Comparison of ENCODE assay signal across 8 mouse cellular contexts in genomic region chr15:102278726-102279091, GRCm38 (mm10). TPM values are rescaled to one million over a fixed set of nuclear protein-coding genes. Genes with fewer than 3 reads are reported as not detected.
DNase-seq lines count a peak whose midpoint lies in the region; ATAC-seq and TF ChIP-seq lines count a peak whose summit lies in the region.

No protein-coding gene starts in this region.

- no peak for TF ChIP-seq CTCF in bone marrow, adult 2 months (IDR thresholded peaks at IDR 0.05; ENCODE audit: control insufficient read depth, insufficient read depth, low read length)

- WGBS in kidney, embryonic 15.5 days, result 31% methylated on average over 7 of the region's 7 CpGs
- WGBS in bone marrow, adult 2 months, result 34% methylated on average over 7 of the region's 7 CpGs
- 32% methylated on average over 7 of the region's 7 CpGs for WGBS in hindbrain, embryonic 12.5 days
- WGBS in midbrain, embryonic 13.5 days, result 36% methylated on average over 7 of the region's 7 CpGs

- peak overlapping the region; percentile 95 for H3K27ac ChIP-seq in kidney, embryonic 15.5 days
- peak overlapping the region; percentile 66 for H3K27ac ChIP-seq in bone marrow, adult 2 months (ENCODE audit: control insufficient read depth, insufficient read depth, low read depth, low read length, poor library complexity)
- peak overlapping the region; percentile 80 for H3K27ac ChIP-seq in hindbrain, embryonic 12.5 days
- peak overlapping the region; percentile 86 for H3K27ac ChIP-seq in midbrain, embryonic 13.5 days

- H3K27me3 ChIP-seq in kidney, embryonic 15.5 days, result no peaks in the 10 kb centered on the region
- H3K27me3 ChIP-seq in hindbrain, embryonic 12.5 days, result no peaks in the 10 kb centered on the region
- no peaks in the 10 kb centered on the region for H3K27me3 ChIP-seq in midbrain, embryonic 13.5 days

- peaks cover 28% of the 10 kb centered on the region for H3K36me3 ChIP-seq in kidney, embryonic 15.5 days
- H3K36me3 ChIP-seq in hindbrain, embryonic 12.5 days, result peaks cover 23% of the 10 kb centered on the region
- peaks cover 23% of the 10 kb centered on the region for H3K36me3 ChIP-seq in midbrain, embryonic 13.5 days

- TF ChIP-seq POLR2A in bone marrow, adult 2 months (IDR thresholded peaks at IDR 0.05; ENCODE audit: borderline replicate concordance, control insufficient read depth, low read depth, low read length), result no peak

- H3K4me2 ChIP-seq in kidney, embryonic 15.5 days, result peak overlapping the region; percentile 87
- peak overlapping the region; percentile 89 for H3K4me2 ChIP-seq in hindbrain, embryonic 12.5 days (replicated peaks)
- H3K4me2 ChIP-seq in midbrain, embryonic 13.5 days (replicated peaks), result peak overlapping the region; percentile 97

- peak overlapping the region; percentile 97 for H3K4me3 ChIP-seq in kidney, embryonic 15.5 days (replicated peaks)
- peak overlapping the region; percentile 75 for H3K4me3 ChIP-seq in bone marrow, adult 2 months (replicated peaks; ENCODE audit: control insufficient read depth, low read depth, low read length)
- peak overlapping the region; percentile 65 for H3K4me3 ChIP-seq in hindbrain, embryonic 12.5 days
- H3K4me3 ChIP-seq in midbrain, embryonic 13.5 days (replicated peaks), result peak overlapping the region; percentile 81

- no peak for DNase-seq in kidney, adult 8-10 months
- no peak for DNase-seq in embryo, embryonic 10 days (ENCODE audit: low spot score)
- DNase-seq in layer of hippocampus, postnatal 14 days (ENCODE audit: low spot score in 2 of 2), result no peak

- no peak for ATAC-seq in kidney, embryonic 15.5 days (replicated peaks; ENCODE audit: low FRiP score)
- ATAC-seq in hindbrain, embryonic 12.5 days (ENCODE audit: low FRiP score), result peak; percentile 11; the same call in 1 of the 2 replicates
- peak; percentile 5; the same call in 1 of the 2 replicates for ATAC-seq in midbrain, embryonic 13.5 days
- ATAC-seq in inflammation-experienced regulatory T-cells, adult 6 months, result no peak

- no peaks in the 10 kb centered on the region for H3K9me3 ChIP-seq in kidney, embryonic 15.5 days (replicated peaks)
- no peaks in the 10 kb centered on the region for H3K9me3 ChIP-seq in hindbrain, embryonic 12.5 days (replicated peaks)
- no peaks in the 10 kb centered on the region for H3K9me3 ChIP-seq in midbrain, embryonic 13.5 days

- H3K9ac ChIP-seq in kidney, embryonic 15.5 days, result peak overlapping the region; percentile 81
- H3K9ac ChIP-seq in hindbrain, embryonic 12.5 days, result peak overlapping the region; percentile 63
- peak overlapping the region; percentile 75 for H3K9ac ChIP-seq in midbrain, embryonic 13.5 days (replicated peaks)

- H3K4me1 ChIP-seq in kidney, embryonic 15.5 days, result peaks cover 24% of the 10 kb centered on the region
- H3K4me1 ChIP-seq in bone marrow, adult 2 months (ENCODE audit: control insufficient read depth, insufficient read depth, low read length), result peaks cover 6% of the 10 kb centered on the region; the same call in 1 of the 2 replicates
- peaks cover 14% of the 10 kb centered on the region for H3K4me1 ChIP-seq in hindbrain, embryonic 12.5 days
- peaks cover 21% of the 10 kb centered on the region for H3K4me1 ChIP-seq in midbrain, embryonic 13.5 days (replicated peaks)

RNA-seq across cellular contexts. Expression of gene Mfsd5, which starts 0.5 kb away (rescaled TPM):
- polyA plus RNA-seq in kidney, embryonic 15.5 days (2015; fragmentation: Nextera tagmentation; extraction: Ambion mirVana), result 68.6 and 69.8 TPM in 2 replicates
- 10.5 and 13.5 TPM in 2 replicates for polyA plus RNA-seq in bone marrow, adult 2 months (2011; ENCODE audit: insufficient read depth, insufficient read length, low replicate concordance, missing spikeins)
- polyA plus RNA-seq in hindbrain, embryonic 12.5 days (2016; fragmentation: Nextera tagmentation; extraction: Ambion mirVana), result 54.2 and 54.9 TPM in 2 replicates
- polyA plus RNA-seq in midbrain, embryonic 13.5 days (2015; fragmentation: Nextera tagmentation; extraction: Ambion mirVana), result 50.8 and 53.4 TPM in 2 replicates
- 10 to 100 TPM; 30.8 to 33.1 (median 31.8) TPM for polyA plus RNA-seq in inflammation-experienced regulatory T-cells, adult 6 months (2017; shearing (Covaris generic))
- 10 to 100 TPM; 34.1 to 36.0 TPM for total RNA-seq in layer of hippocampus, postnatal 14 days (2021)

RNA-seq across cellular contexts. Expression of gene Gm9918, which starts 8.3 kb away (rescaled TPM):
- 0.44 and 0.55 TPM in 2 replicates for polyA plus RNA-seq in kidney, embryonic 15.5 days (2015; fragmentation: Nextera tagmentation; extraction: Ambion mirVana)
- polyA plus RNA-seq in bone marrow, adult 2 months (2011; ENCODE audit: insufficient read depth, insufficient read length, low replicate concordance, missing spikeins), result not detected in 2 replicates
- 0.30 and 0.49 TPM in 2 replicates for polyA plus RNA-seq in hindbrain, embryonic 12.5 days (2016; fragmentation: Nextera tagmentation; extraction: Ambion mirVana)
- 0.07 and 0.12 TPM in 2 replicates for polyA plus RNA-seq in midbrain, embryonic 13.5 days (2015; fragmentation: Nextera tagmentation; extraction: Ambion mirVana)
- not detected for polyA plus RNA-seq in inflammation-experienced regulatory T-cells, adult 6 months (2017; shearing (Covaris generic))
- total RNA-seq in layer of hippocampus, postnatal 14 days (2021), result not detected

RNA-seq across cellular contexts. Expression of gene Espl1, which starts 17.4 kb away (rescaled TPM):
- polyA plus RNA-seq in kidney, embryonic 15.5 days (2015; fragmentation: Nextera tagmentation; extraction: Ambion mirVana), result 23.5 and 31.0 TPM in 2 replicates
- polyA plus RNA-seq in bone marrow, adult 2 months (2011; ENCODE audit: insufficient read depth, insufficient read length, low replicate concordance, missing spikeins), result 22.9 and 39.8 TPM in 2 replicates
- 26.7 and 27.3 TPM in 2 replicates for polyA plus RNA-seq in hindbrain, embryonic 12.5 days (2016; fragmentation: Nextera tagmentation; extraction: Ambion mirVana)
- 11.0 and 13.3 TPM in 2 replicates for polyA plus RNA-seq in midbrain, embryonic 13.5 days (2015; fragmentation: Nextera tagmentation; extraction: Ambion mirVana)
- polyA plus RNA-seq in inflammation-experienced regulatory T-cells, adult 6 months (2017; shearing (Covaris generic)), result 10 to 100 TPM in 1 of 3 experiments, 1 to 10 TPM in 2; 1.9 to 17.9 (median 3.2) TPM
- 1 to 10 TPM; 1.6 to 1.7 TPM for total RNA-seq in layer of hippocampus, postnatal 14 days (2021)

RNA-seq across cellular contexts. Expression of gene Rarg, which starts 21.4 kb away (rescaled TPM):
- polyA plus RNA-seq in kidney, embryonic 15.5 days (2015; fragmentation: Nextera tagmentation; extraction: Ambion mirVana), result 27.9 and 30.3 TPM in 2 replicates
- polyA plus RNA-seq in bone marrow, adult 2 months (2011; ENCODE audit: insufficient read depth, insufficient read length, low replicate concordance, missing spikeins), result 17.1 and 36.3 TPM in 2 replicates
- 42.2 and 45.6 TPM in 2 replicates for polyA plus RNA-seq in hindbrain, embryonic 12.5 days (2016; fragmentation: Nextera tagmentation; extraction: Ambion mirVana)
- 2.7 and 3.4 TPM in 2 replicates for polyA plus RNA-seq in midbrain, embryonic 13.5 days (2015; fragmentation: Nextera tagmentation; extraction: Ambion mirVana)
- 10 to 100 TPM; 15.5 to 18.4 (median 18.3) TPM for polyA plus RNA-seq in inflammation-experienced regulatory T-cells, adult 6 months (2017; shearing (Covaris generic))
- total RNA-seq in layer of hippocampus, postnatal 14 days (2021), result 10 to 100 TPM in 1 of 2 experiments, 1 to 10 TPM in 1; 8.8 to 11.2 TPM

RNA-seq across cellular contexts. Expression of gene Itgb7, which starts 47.0 kb away (rescaled TPM):
- 1.4 TPM in 2 replicates for polyA plus RNA-seq in kidney, embryonic 15.5 days (2015; fragmentation: Nextera tagmentation; extraction: Ambion mirVana)
- polyA plus RNA-seq in bone marrow, adult 2 months (2011; ENCODE audit: insufficient read depth, insufficient read length, low replicate concordance, missing spikeins), result 39.1 and 140 TPM in 2 replicates
- polyA plus RNA-seq in hindbrain, embryonic 12.5 days (2016; fragmentation: Nextera tagmentation; extraction: Ambion mirVana), result 1.1 and 2.2 TPM in 2 replicates
- polyA plus RNA-seq in midbrain, embryonic 13.5 days (2015; fragmentation: Nextera tagmentation; extraction: Ambion mirVana), result 0.71 and 0.82 TPM in 2 replicates
- polyA plus RNA-seq in inflammation-experienced regulatory T-cells, adult 6 months (2017; shearing (Covaris generic)), result 100 to 1,000 TPM; 364 to 513 (median 397) TPM
- 1 to 10 TPM; 2.1 to 4.2 TPM for total RNA-seq in layer of hippocampus, postnatal 14 days (2021)

Comparison
In these comparisons a context has a peak if more than half of its experiments do, and no peak if none do; other contexts are left out.
1. ATAC-seq: peak in hindbrain, embryonic 12.5 days (single experiment) and midbrain, embryonic 13.5 days (single experiment); none in kidney, embryonic 15.5 days (single experiment) and inflammation-experienced regulatory T-cells, adult 6 months (single experiment).
2. Peak in every context shown above with its lines, with median percentiles within 50 percentile points of each other: H3K27ac ChIP-seq, H3K4me2 ChIP-seq, H3K4me3 ChIP-seq and H3K9ac ChIP-seq.